Mouse (Mus musculus): ENCODE data around the gene Akap11. TPM values are rescaled to one million over a fixed set of nuclear protein-coding genes. Genes with fewer than 3 reads are reported as not detected.

Gene Akap11
- polyA plus RNA-seq, 1 experiment, result 9.0 TPM

- Histone ChIP-seq H3K36me3 (ENCODE audit: control insufficient read depth, insufficient read depth) (no peaks in the 10 kb centered on the region), H3K79me2 (ENCODE audit: control insufficient read depth, insufficient read depth) (peaks cover 97% of the 10 kb centered on the region), H3K4me3 (ENCODE audit: insufficient read depth, poor library complexity, severe bottlenecking) (no peak overlapping the region), H3K27me3 (ENCODE audit: control insufficient read depth, insufficient read depth, insufficient read length) (no peaks in the 10 kb centered on the region), H3K79me3 (ENCODE audit: low read depth) (peaks cover 82% of the 10 kb centered on the region), H3ac (ENCODE audit: control insufficient read depth, insufficient read length, low read depth) (no peak overlapping the region)
- no peak for TF ChIP-seq MYOG (IDR thresholded peaks at IDR 0.05; ENCODE audit: control insufficient read depth, extremely low read depth, insufficient read length)
- TF ChIP-seq USF1 (IDR thresholded peaks at IDR 0.05; ENCODE audit: low read depth), result no peak
- no peak for TF ChIP-seq CEBPB (IDR thresholded peaks at IDR 0.05; ENCODE audit: low read depth)
- TF ChIP-seq MAX (IDR thresholded peaks at IDR 0.05), result no peak
- no peak for TF ChIP-seq CTCF (IDR thresholded peaks at IDR 0.05; ENCODE audit: control insufficient read depth, insufficient read depth, insufficient read length)
- TF ChIP-seq MYOD1 (IDR thresholded peaks at IDR 0.05; ENCODE audit: control insufficient read depth, insufficient read length, low read depth), result no peak
Measured at GRCm38 (mm10) chr14:78526907-78527306, 9.7 kb downstream of the Akap11 start.

GRCm38 (mm10) chr14:78526475-78526874, 10.1 kb downstream of the Akap11 start:
- Histone ChIP-seq H3K36me3 (ENCODE audit: control insufficient read depth, insufficient read depth) (peaks cover 3% of the 10 kb centered on the region), H3K27me3 (ENCODE audit: control insufficient read depth, insufficient read depth, insufficient read length) (no peaks in the 10 kb centered on the region), H3K79me2 (ENCODE audit: control insufficient read depth, insufficient read depth) (peaks cover 97% of the 10 kb centered on the region), H3K4me3 (ENCODE audit: insufficient read depth, poor library complexity, severe bottlenecking) (no peak overlapping the region), H3K79me3 (ENCODE audit: low read depth) (peaks cover 81% of the 10 kb centered on the region), H3ac (ENCODE audit: control insufficient read depth, insufficient read length, low read depth) (no peak overlapping the region)
- TF ChIP-seq USF1 (IDR thresholded peaks at IDR 0.05; ENCODE audit: low read depth) (no peak), MAX (IDR thresholded peaks at IDR 0.05) (no peak), CTCF (IDR thresholded peaks at IDR 0.05; ENCODE audit: control insufficient read depth, insufficient read depth, insufficient read length) (no peak), FOSL1 (IDR thresholded peaks at IDR 0.05; ENCODE audit: insufficient read depth, low read length, poor library complexity, severe bottlenecking) (no peak), MYOD1 (IDR thresholded peaks at IDR 0.05; ENCODE audit: control insufficient read depth, insufficient read length, low read depth) (no peak), CEBPB (IDR thresholded peaks at IDR 0.05; ENCODE audit: low read depth) (no peak), MYOG (IDR thresholded peaks at IDR 0.05; ENCODE audit: control insufficient read depth, extremely low read depth, insufficient read length) (no peak)

GRCm38 (mm10) chr14:78525611-78526457, 10.8 kb downstream of the Akap11 start:
- TF ChIP-seq FOSL1 (IDR thresholded peaks at IDR 0.05; ENCODE audit: insufficient read depth, low read length, poor library complexity, severe bottlenecking) (no peak), CEBPB (IDR thresholded peaks at IDR 0.05; ENCODE audit: low read depth) (no peak), MAX (IDR thresholded peaks at IDR 0.05) (no peak), MYOG (IDR thresholded peaks at IDR 0.05; ENCODE audit: control insufficient read depth, extremely low read depth, insufficient read length) (no peak), CTCF (IDR thresholded peaks at IDR 0.05; ENCODE audit: control insufficient read depth, insufficient read depth, insufficient read length) (no peak), USF1 (IDR thresholded peaks at IDR 0.05; ENCODE audit: low read depth) (no peak), MYOD1 (IDR thresholded peaks at IDR 0.05; ENCODE audit: control insufficient read depth, insufficient read length, low read depth) (no peak)
- Histone ChIP-seq H3K27me3 (ENCODE audit: control insufficient read depth, insufficient read depth, insufficient read length) (no peaks in the 10 kb centered on the region), H3K4me3 (ENCODE audit: insufficient read depth, poor library complexity, severe bottlenecking) (no peak overlapping the region), H3ac (ENCODE audit: control insufficient read depth, insufficient read length, low read depth) (no peak overlapping the region), H3K79me2 (ENCODE audit: control insufficient read depth, insufficient read depth) (peaks cover 97% of the 10 kb centered on the region), H3K79me3 (ENCODE audit: low read depth) (peaks cover 74% of the 10 kb centered on the region), H3K36me3 (ENCODE audit: control insufficient read depth, insufficient read depth) (peaks cover 9% of the 10 kb centered on the region)

GRCm38 (mm10) chr14:78525059-78525458, 11.5 kb downstream of the Akap11 start:
- H3K79me2 ChIP-seq (ENCODE audit: control insufficient read depth, insufficient read depth), result peaks cover 96% of the 10 kb centered on the region
- no peak overlapping the region for H3ac ChIP-seq (ENCODE audit: control insufficient read depth, insufficient read length, low read depth)
- H3K27me3 ChIP-seq (ENCODE audit: control insufficient read depth, insufficient read depth, insufficient read length), result no peaks in the 10 kb centered on the region
- H3K36me3 ChIP-seq (ENCODE audit: control insufficient read depth, insufficient read depth), result peaks cover 17% of the 10 kb centered on the region
- peaks cover 68% of the 10 kb centered on the region for H3K79me3 ChIP-seq (ENCODE audit: low read depth)
- H3K4me3 ChIP-seq (ENCODE audit: insufficient read depth, poor library complexity, severe bottlenecking), result no peak overlapping the region
- no peak for TF ChIP-seq MYOD1 (IDR thresholded peaks at IDR 0.05; ENCODE audit: control insufficient read depth, insufficient read length, low read depth)

- peaks cover 1% of the 10 kb centered on the region for H3K79me3 ChIP-seq (ENCODE audit: low read depth)
- no peaks in the 10 kb centered on the region for H3K27me3 ChIP-seq (ENCODE audit: control insufficient read depth, insufficient read depth, insufficient read length)
- H3K79me2 ChIP-seq (ENCODE audit: control insufficient read depth, insufficient read depth), result no peaks in the 10 kb centered on the region
- no peak overlapping the region for H3ac ChIP-seq (ENCODE audit: control insufficient read depth, insufficient read length, low read depth)
- H3K36me3 ChIP-seq (ENCODE audit: control insufficient read depth, insufficient read depth), result peaks cover 92% of the 10 kb centered on the region
- TF ChIP-seq MAX (IDR thresholded peaks at IDR 0.05), result no peak
- no peak overlapping the region for H3K4me3 ChIP-seq (ENCODE audit: insufficient read depth, poor library complexity, severe bottlenecking)
Measured at GRCm38 (mm10) chr14:78510713-78511112, 25.9 kb downstream of the Akap11 start.

- Histone ChIP-seq H3K36me3 (ENCODE audit: control insufficient read depth, insufficient read depth) (peaks cover 93% of the 10 kb centered on the region), H3K79me2 (ENCODE audit: control insufficient read depth, insufficient read depth) (no peaks in the 10 kb centered on the region), H3K4me3 (ENCODE audit: insufficient read depth, poor library complexity, severe bottlenecking) (no peak overlapping the region), H3K79me3 (ENCODE audit: low read depth) (peaks cover 1% of the 10 kb centered on the region), H3ac (ENCODE audit: control insufficient read depth, insufficient read length, low read depth) (no peak overlapping the region), H3K27me3 (ENCODE audit: control insufficient read depth, insufficient read depth, insufficient read length) (no peaks in the 10 kb centered on the region)
- TF ChIP-seq MYOD1 (IDR thresholded peaks at IDR 0.05; ENCODE audit: control insufficient read depth, insufficient read length, low read depth), result no peak
- TF ChIP-seq CTCF (IDR thresholded peaks at IDR 0.05; ENCODE audit: control insufficient read depth, insufficient read depth, insufficient read length), result no peak
- no peak for TF ChIP-seq CEBPB (IDR thresholded peaks at IDR 0.05; ENCODE audit: low read depth)
- TF ChIP-seq USF1 (IDR thresholded peaks at IDR 0.05; ENCODE audit: low read depth), result no peak
- no peak for TF ChIP-seq FOSL1 (IDR thresholded peaks at IDR 0.05; ENCODE audit: insufficient read depth, low read length, poor library complexity, severe bottlenecking)
- no peak for TF ChIP-seq MAX (IDR thresholded peaks at IDR 0.05)
- no peak for TF ChIP-seq MYOG (IDR thresholded peaks at IDR 0.05; ENCODE audit: control insufficient read depth, extremely low read depth, insufficient read length)
Measured at GRCm38 (mm10) chr14:78509791-78510190, 26.8 kb downstream of the Akap11 start.

Data from C2C12 (cell line).